Mouse (Mus musculus) liver, adult 2 months (tissue): ENCODE measurements around the gene Msmb. TPM values are rescaled to one million over a fixed set of nuclear protein-coding genes. Genes with fewer than 3 reads are reported as not detected.

Experiments
- DNase-seq: peaks from one replicate; pipeline ENCODE4 v3.0.0-alpha.2; 2011; ENCODE audit warnings: low read depth, low spot score; ENCODE audit errors: extremely low read depth
- H3K27ac ChIP-seq: fragments of 200-500 bp; replicated peaks from 2 replicates; pipeline ENCODE4 v1.5.1; 2012; ENCODE audit warnings: low read depth, mild to moderate bottlenecking, control low read depth, inconsistent platforms, low read length; ENCODE audit not compliant: insufficient read depth
- H3K27me3 ChIP-seq: fragments of 200-500 bp; 2 replicates; pipeline ENCODE4 v1.6.1; 2012; ENCODE audit warnings: mild to moderate bottlenecking, moderate library complexity, low read length, inconsistent platforms; ENCODE audit not compliant: control insufficient read depth, insufficient read depth
- H3K36me3 ChIP-seq: fragments of 200-500 bp; 2 replicates; pipeline ENCODE4 v1.6.1; 2012; ENCODE audit warnings: low read length, inconsistent platforms; ENCODE audit not compliant: control insufficient read depth, insufficient read depth
- H3K4me1 ChIP-seq: fragments of 200-500 bp; 2 replicates; pipeline ENCODE4 v1.6.1; 2011; ENCODE audit warnings: low read length; ENCODE audit not compliant: control insufficient read depth, insufficient read depth
- H3K4me3 ChIP-seq: fragments of 200-500 bp; 2 replicates; pipeline ENCODE4 v1.5.1; 2011; ENCODE audit warnings: low read depth, mild to moderate bottlenecking, control low read depth, low read length, moderate library complexity; ENCODE audit not compliant: insufficient read depth
- H3K79me2 ChIP-seq: fragments of 200-500 bp; 2 replicates; pipeline ENCODE4 v1.6.1; 2012; ENCODE audit warnings: inconsistent platforms, mild to moderate bottlenecking, low read length, moderate library complexity; ENCODE audit not compliant: control insufficient read depth, insufficient read depth
- H3K9ac ChIP-seq: fragments of 200-500 bp; 2 replicates; pipeline ENCODE4 v1.6.1; 2012; ENCODE audit warnings: low read depth, mild to moderate bottlenecking, control low read depth, inconsistent platforms, low read length
- CTCF ChIP-seq: fragments of 200-500 bp; IDR thresholded peaks from 2 replicates; pipeline ENCODE4 v1.5.1; 2011; ENCODE audit warnings: low read depth, low read length, control low read depth
- POLR2A ChIP-seq: fragments of 200-500 bp; IDR thresholded peaks from 2 replicates; pipeline ENCODE4 v1.6.1; 2011; ENCODE audit warnings: low read length, control low read depth; ENCODE audit not compliant: insufficient read depth; ENCODE audit errors: extremely low read depth
- WGBS: fragments of 180-500 bp; shearing (Covaris S2); methylation state at CpG from one replicate; pipeline ENCODE4 v1.1.7; 2018; 5-methylcytosine and 5-hydroxymethylcytosine counted together
- polyA plus RNA-seq: library from polyadenylated mRNA; depleted of rRNA; stranded (reverse); fragments of >200 nt; gene quantifications from 2 replicates; pipeline ENCODE4 v1.2.3, GENCODE M21; 2012
- total RNA-seq: library from RNA; depleted of rRNA; stranded (reverse); fragments of >200 nt; gene quantifications from 2 replicates; pipeline ENCODE4 v1.2.3, GENCODE M21; 2014

Msmb gene
- total and polyA plus RNA-seq, 2 experiments: not detected

- WGBS: 96% methylated on average over 5 of the region's 5 CpGs
- Histone ChIP-seq H3K27me3 (no peaks in the 10 kb centered on the region), H3K9ac (no peak overlapping the region), H3K4me1 (peaks cover 2% of the 10 kb centered on the region; the same call in 1 of the 2 replicates), H3K79me2 (no peaks in the 10 kb centered on the region), H3K27ac (no peak overlapping the region), H3K4me3 (no peak overlapping the region), H3K36me3 (no peaks in the 10 kb centered on the region)
- TF ChIP-seq POLR2A: no peak
- no peak for TF ChIP-seq CTCF
- no peak for DNase-seq
Observed at GRCm38 (mm10) chr14:32140359-32140965, 1.4 kb upstream of the Msmb start.

- no peak overlapping the region for H3K9ac ChIP-seq
- H3K27me3 ChIP-seq: 0 out of 2 replicates have a peak, but pooled peaks cover 2% of the 10 kb centered on the region
- no peak overlapping the region for H3K27ac ChIP-seq
- H3K4me1 ChIP-seq: no peaks in the 10 kb centered on the region
- TF ChIP-seq POLR2A (no peak), CTCF (no peak)
- no peak for DNase-seq
- H3K36me3 ChIP-seq: no peaks in the 10 kb centered on the region
- no peaks in the 10 kb centered on the region for H3K79me2 ChIP-seq
- no peak overlapping the region for H3K4me3 ChIP-seq
Observed at GRCm38 (mm10) chr14:32144734-32145133, 2.9 kb downstream of the Msmb start.

GRCm38 (mm10) chr14:32145401-32145800, 3.6 kb downstream of the Msmb start:
- DNase-seq: no peak
- H3K36me3 ChIP-seq: no peaks in the 10 kb centered on the region
- H3K9ac ChIP-seq: no peak overlapping the region
- H3K79me2 ChIP-seq: no peaks in the 10 kb centered on the region
- H3K27me3 ChIP-seq: 0 out of 2 replicates have a peak, but pooled peaks cover 2% of the 10 kb centered on the region
- no peaks in the 10 kb centered on the region for H3K4me1 ChIP-seq
- 79% methylated on average over 4 of the region's 4 CpGs for WGBS
- no peak overlapping the region for H3K4me3 ChIP-seq
- no peak for TF ChIP-seq CTCF
- TF ChIP-seq POLR2A: no peak
- H3K27ac ChIP-seq: no peak overlapping the region

- Histone ChIP-seq H3K27me3 (0 out of 2 replicates have a peak, but pooled peaks cover 2% of the 10 kb centered on the region), H3K9ac (no peak overlapping the region), H3K79me2 (no peaks in the 10 kb centered on the region), H3K36me3 (no peaks in the 10 kb centered on the region), H3K4me3 (no peak overlapping the region), H3K4me1 (no peaks in the 10 kb centered on the region), H3K27ac (no peak overlapping the region)
- TF ChIP-seq POLR2A (no peak), CTCF (no peak)
- 75% methylated on average over 7 of the region's 7 CpGs for WGBS
- no peak for DNase-seq
Observed at GRCm38 (mm10) chr14:32145809-32146511, 4.1 kb downstream of the Msmb start.

- 64% methylated on average over 2 of the region's 2 CpGs for WGBS
- no peaks in the 10 kb centered on the region for H3K36me3 ChIP-seq
- DNase-seq: no peak
- H3K27ac ChIP-seq: no peak overlapping the region
- H3K4me1 ChIP-seq: no peaks in the 10 kb centered on the region
- TF ChIP-seq POLR2A (no peak), CTCF (no peak)
- H3K79me2 ChIP-seq: no peaks in the 10 kb centered on the region
- H3K4me3 ChIP-seq: no peak overlapping the region
- 0 out of 2 replicates have a peak, but pooled peaks cover 2% of the 10 kb centered on the region for H3K27me3 ChIP-seq
- no peak overlapping the region for H3K9ac ChIP-seq
Observed at GRCm38 (mm10) chr14:32146578-32146977, 4.8 kb downstream of the Msmb start.

GRCm38 (mm10) chr14:32150872-32151271, 9.0 kb downstream of the Msmb start:
- H3K27me3 ChIP-seq: 0 out of 2 replicates have a peak, but pooled peaks cover 2% of the 10 kb centered on the region
- TF ChIP-seq POLR2A (no peak), CTCF (no peak)
- H3K4me3 ChIP-seq: no peak overlapping the region
- WGBS: 91% methylated on average over 2 of the region's 2 CpGs
- H3K36me3 ChIP-seq: no peaks in the 10 kb centered on the region
- no peak for DNase-seq
- H3K4me1 ChIP-seq: peaks cover 7% of the 10 kb centered on the region
- H3K9ac ChIP-seq: no peak overlapping the region
- H3K79me2 ChIP-seq: no peaks in the 10 kb centered on the region
- no peak overlapping the region for H3K27ac ChIP-seq
